Mouse (Mus musculus): Measurements from ENCODE around the gene Plxna1.

- TF ChIP-seq CTCF (IDR thresholded peaks at IDR 0.05; ENCODE audit: extremely low read depth, insufficient read depth, low read length) (no peak), POLR2A (IDR thresholded peaks at IDR 0.05; ENCODE audit: extremely low read depth, insufficient read depth, low read length) (no peak)
Observed at GRCm38 (mm10) chr6:89344613-89345485, 17.6 kb downstream of the Plxna1 start.
